Mouse (Mus musculus) C2C12 (cell line): ENCODE data around the gene Lmod1.

Experiments
- CTCF ChIP-seq: IDR thresholded peaks from one replicate; pipeline ENCODE4 v1.5.1; 2011; ENCODE audit not compliant: control insufficient read depth, insufficient read depth, insufficient read length
- MAX ChIP-seq: IDR thresholded peaks from one replicate; pipeline ENCODE4 v1.6.1; 2011; ENCODE audit warnings: mild to moderate bottlenecking, control low read depth

DNA sequence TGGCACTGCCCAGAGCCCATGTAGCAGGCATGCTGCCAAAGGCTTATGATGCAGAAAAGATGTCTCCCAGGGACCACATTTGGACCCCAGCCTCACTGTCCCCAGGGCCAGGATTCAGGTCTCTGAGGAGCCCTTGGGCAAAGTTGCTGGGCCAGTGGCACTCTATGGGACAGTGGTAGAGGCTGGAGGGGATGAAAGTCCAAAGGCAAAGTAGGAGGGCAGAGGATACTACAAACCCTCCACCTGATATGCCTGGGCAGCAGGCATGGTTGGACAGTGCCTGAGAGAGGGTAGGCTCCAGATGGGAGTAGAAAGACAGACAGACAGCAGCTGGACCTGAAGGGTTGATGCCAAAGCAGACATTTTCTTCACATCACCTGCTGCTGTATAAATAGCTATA is 41.8 kb downstream of the Lmod1 start:
- no peak for TF ChIP-seq CTCF
- TF ChIP-seq MAX, result no peak
